Mouse (Mus musculus): ENCODE data around the gene Slc25a34. TPM values are rescaled to one million over a fixed set of nuclear protein-coding genes. Genes with fewer than 3 reads are reported as not detected.
A peak's percentile ranks its signal among the peaks of the same experiment; 100 is the strongest.

Gene Slc25a34
- polyA plus RNA-seq (2017; shearing (Covaris generic)) = not detected

DNA sequence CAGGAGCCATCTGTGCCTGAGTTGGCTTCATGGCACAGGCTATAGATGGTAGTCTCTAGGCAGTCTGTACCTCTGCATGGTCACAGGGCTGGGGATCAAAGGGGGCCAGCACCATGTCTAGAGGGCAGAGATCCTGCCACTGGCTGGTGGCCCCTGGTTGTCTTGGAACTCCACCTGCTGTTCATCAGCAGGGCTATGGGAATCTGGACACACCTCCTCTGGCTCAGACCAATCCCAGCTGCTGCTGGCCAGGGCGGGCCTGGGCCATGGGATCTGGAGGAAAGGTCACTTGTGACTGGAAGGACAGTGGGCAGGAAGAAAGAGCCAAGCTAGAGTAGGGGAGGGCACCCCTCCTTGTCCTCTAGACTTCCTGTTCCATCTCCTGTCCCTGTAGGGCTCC is at the start of gene Slc25a34:
Slc25a34 (minus strand) TSS at position 156 of the 400 bp plus-strand sequence.
- no peak for ATAC-seq

- ATAC-seq = no peak
Observed at GRCm38 (mm10) chr4:141672325-141672724, 48.7 kb upstream of the Slc25a34 start.

- ATAC-seq = no peak
Observed at GRCm38 (mm10) chr4:141671389-141671788, 47.8 kb upstream of the Slc25a34 start.

GRCm38 (mm10) chr4:141669898-141670712 is 46.5 kb upstream of the Slc25a34 start:
- no peak for ATAC-seq

GRCm38 (mm10) chr4:141664799-141665198 is 41.2 kb upstream of the Slc25a34 start, which contains the start of gene Plekhm2:
Gene Plekhm2 (minus strand): TSS chr4:141664899.
- ATAC-seq = no peak

DNA sequence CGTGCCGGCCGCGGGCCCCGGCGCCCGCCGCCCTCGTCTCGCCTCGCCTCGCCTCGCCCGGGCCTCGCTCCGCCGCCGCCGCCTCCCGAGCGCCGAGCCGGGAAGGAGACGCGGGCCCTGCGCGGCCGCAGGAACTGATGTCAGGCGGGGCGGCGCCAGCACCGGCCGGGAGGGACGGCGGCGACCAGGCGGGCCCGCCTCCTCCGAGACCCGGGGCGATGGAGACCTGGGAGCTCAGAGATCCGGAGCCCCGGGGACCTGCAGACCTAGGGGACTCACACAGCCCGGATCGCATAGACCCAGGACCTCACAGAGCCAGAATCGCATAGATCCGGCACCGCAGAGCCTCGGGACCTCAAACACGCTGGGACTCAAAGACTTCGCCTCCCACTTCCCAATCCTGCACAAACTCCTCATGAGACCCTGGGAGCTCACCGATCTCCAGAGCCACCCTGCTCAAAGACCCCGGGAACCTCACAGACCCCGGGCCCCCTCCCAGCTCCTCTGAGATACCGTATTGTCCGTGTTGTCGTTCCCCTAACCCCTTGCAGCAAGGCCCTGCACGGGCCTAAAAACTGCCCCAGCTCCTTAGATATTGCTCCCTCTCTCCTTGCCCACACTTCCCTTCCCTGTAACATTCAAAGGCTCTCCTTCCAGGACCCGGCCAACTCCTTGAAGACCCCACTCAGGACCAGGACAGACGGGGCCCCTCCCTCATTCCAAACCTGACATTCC is 40.6 kb upstream of the Slc25a34 start:
- peak; percentile 83 for ATAC-seq

DNA sequence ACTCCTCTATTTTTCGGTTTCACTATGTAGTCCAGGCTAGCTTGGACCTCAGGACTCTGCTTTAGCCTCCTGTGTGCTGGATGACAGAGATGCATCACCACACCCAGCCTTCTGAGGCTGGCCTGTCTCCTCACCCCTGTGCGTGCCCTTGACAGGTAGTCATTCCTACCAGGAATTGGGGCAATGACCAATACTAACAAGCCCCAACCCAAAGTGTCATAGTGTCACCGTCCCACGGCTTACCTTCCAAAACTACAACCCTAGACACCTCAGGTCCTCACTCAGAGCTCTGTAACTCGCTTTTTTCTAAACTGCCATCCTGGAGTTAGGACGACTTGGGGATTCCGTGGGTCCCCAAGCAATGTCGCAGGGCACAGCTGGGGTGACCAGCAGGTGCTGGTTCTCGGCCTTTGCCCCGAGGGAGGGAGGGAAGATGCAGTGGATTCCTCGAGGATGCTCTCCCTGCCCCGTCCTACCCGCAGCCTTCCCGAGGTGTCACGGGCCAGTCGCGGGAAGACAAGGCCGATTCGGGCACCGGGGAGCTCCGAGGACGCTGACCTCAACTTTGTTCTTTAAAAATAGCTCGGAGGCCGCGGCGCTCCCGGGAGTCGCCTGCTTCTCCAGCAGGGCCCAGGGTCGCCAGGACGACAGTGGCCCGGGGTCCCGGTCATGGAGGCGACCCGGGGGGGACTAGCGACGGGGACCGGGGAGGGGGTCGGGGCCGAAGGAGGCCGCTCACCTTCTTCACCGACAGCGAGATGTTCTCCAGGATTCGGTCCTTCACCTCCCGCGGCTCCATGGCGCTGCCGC is 39.7 kb upstream of the Slc25a34 start:
- peak; percentile 7 for ATAC-seq

DNA sequence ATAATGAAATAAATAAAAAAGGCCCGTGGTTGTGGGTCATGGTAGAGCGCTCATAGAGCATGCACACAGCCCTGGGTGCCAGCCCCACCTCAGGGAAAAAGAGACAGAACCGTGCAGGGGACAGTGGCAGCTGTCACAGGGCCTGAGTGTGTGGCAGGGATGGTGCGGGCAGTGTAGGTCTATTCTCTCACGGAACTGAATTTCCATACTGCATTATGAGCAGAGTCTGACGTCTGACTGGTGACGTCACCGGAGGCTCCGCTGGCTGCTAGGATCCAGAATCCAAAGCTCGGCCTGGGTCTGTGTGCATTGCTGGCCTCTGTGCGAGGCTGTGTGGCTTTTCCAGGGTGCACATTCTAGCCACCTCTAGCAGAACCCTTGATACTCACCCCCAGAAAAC is 37.3 kb upstream of the Slc25a34 start:
- ATAC-seq = no peak

DNA sequence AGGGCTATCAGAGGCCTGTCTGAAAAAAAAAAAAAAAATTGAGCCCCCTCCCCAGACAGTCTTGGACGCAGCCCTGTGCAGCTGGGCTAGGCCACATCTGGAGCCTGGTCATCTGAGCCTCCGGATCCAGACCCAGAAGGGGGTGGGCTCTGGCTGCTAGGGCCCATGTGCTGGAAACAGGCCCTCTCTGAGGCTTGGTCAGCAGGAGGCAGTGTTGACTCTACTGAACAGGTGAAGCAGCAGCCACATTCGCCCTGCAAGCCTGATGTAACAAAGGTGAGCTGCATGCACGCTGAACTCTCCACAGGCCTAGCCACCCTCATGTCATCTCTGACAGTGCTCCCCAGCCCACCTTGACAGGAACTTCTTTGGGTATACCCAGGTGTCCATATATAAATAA is 36.1 kb upstream of the Slc25a34 start:
- no peak for ATAC-seq

- no peak for ATAC-seq
Observed at GRCm38 (mm10) chr4:141658846-141659484, 35.3 kb upstream of the Slc25a34 start.

GRCm38 (mm10) chr4:141656932-141657331 is 33.3 kb upstream of the Slc25a34 start:
- no peak for ATAC-seq

DNA sequence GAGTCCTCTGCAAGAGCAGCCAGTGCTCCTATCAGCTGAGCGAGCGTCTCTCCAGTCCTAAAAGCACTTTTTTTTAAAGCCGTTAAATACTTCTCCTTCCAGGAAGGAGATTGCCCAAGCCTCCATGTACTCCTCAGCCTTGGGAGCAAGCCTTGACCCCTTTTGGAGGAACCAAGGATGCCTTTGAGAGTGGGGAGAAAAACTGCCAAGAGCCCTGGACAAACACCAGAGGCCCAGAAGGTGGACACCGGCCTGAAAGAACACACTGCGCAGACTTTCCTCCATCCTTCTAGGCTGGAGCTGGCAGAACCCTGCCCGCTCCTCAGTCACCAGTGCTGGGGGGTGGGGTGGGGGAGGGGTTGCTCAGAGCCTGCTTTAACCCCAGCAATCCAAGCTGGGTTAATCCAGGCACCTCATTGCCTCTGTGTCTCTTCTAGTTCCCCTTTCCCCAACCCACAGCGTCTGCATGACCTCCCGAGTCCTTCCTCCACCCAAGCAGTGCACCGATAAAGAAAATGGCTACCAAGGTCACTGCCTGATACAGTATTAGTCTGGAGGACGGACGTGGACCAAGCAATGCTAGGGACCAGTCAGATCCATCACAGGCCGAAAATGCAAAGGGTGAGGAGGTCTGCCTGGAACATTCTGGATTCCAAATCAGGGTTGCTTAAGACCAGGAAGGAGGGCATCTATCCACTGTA is 32.4 kb upstream of the Slc25a34 start:
- ATAC-seq = no peak

- no peak for ATAC-seq
Observed at GRCm38 (mm10) chr4:141654509-141654908, 30.9 kb upstream of the Slc25a34 start.

DNA sequence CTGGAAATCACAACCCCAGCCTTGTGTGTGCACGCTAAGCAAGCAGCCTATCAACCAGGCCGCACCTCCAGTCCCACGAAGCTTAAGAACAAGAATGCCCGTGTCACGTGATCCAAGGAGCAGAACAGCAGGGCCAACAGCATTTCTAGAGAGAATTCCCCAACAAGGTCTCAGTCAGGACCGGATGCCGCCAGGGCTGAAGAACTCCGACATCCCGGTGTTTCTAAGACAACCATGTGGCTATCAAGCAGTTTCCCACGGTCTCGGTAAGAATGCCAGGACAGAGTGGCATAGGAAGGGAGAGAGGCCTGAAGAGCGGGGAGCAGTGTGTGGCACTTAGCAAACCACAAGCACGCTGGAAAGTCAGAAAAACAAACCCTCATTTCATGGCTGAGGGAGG is 30.2 kb upstream of the Slc25a34 start:
- no peak for ATAC-seq

- ATAC-seq = no peak
Observed at GRCm38 (mm10) chr4:141653044-141653443, 29.4 kb upstream of the Slc25a34 start.

GRCm38 (mm10) chr4:141651944-141652343 is 28.3 kb upstream of the Slc25a34 start:
- ATAC-seq = no peak

GRCm38 (mm10) chr4:141651286-141651685 is 27.7 kb upstream of the Slc25a34 start:
- no peak for ATAC-seq

GRCm38 (mm10) chr4:141649244-141649643 is 25.6 kb upstream of the Slc25a34 start:
- no peak for ATAC-seq

DNA sequence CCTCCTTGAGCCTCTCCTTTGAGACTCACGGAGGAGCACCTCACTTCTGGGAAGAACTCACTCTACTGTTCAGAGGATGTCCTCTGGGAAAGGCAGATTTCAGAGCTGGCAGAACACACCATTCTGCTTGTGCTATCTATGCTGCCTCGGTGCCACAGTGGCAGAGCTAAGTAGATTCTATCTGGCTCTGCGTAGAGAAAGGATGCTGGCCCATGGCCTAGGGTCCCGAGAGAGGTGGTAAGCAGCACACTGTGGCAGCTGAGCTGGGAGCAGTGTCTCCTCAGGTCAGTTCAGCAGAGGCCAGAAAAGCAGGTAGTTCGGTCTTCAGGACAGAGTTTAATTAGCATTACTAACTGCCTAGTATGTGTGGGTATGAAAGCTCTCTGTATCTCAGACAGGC is 24.6 kb upstream of the Slc25a34 start:
- no peak for ATAC-seq

- ATAC-seq = no peak
Observed at GRCm38 (mm10) chr4:141647187-141647586, 23.6 kb upstream of the Slc25a34 start.

DNA sequence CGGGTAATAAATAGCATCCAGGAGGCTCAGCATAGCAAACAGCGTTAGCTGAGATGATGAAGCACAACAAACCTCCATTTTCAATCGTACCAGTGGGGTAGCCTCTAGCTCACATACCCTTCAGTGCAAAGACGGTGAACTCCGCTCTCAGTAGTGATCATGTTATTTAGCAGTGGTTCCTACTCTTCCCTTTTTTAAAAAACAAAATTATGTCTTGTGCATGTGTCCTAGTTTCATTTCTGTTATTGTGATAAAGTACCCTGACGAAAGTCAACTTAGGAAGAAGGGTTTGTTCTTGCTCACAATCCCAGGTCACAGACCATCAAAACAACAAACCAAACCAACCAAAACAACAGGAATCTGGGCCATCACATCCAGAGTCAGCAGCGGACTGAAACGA is 22.4 kb upstream of the Slc25a34 start:
- ATAC-seq = no peak

Measured in activated CD4-positive, CD25-positive, alpha-beta regulatory T cell, adult 4 months (primary cell).